Mouse (Mus musculus) myocyte (in vitro differentiated cells): ENCODE results near the gene Dock4. TPM values are rescaled to one million over a fixed set of nuclear protein-coding genes. Genes with fewer than 3 reads are reported as not detected.

Experiments used
- H3K27me3 ChIP-seq: one replicate; pipeline ENCODE4 v1.6.1; 2011; ENCODE audit not compliant: control insufficient read depth, insufficient read depth, insufficient read length
- H3K36me3 ChIP-seq: one replicate; pipeline ENCODE4 v1.6.1; 2011; ENCODE audit not compliant: control insufficient read depth, insufficient read depth
- H3K4me2 ChIP-seq: one replicate; pipeline ENCODE4 v1.6.1; 2011; ENCODE audit warnings: low read depth, control low read depth
- H3K4me3 ChIP-seq: one replicate; pipeline ENCODE4 v1.5.1; 2011; ENCODE audit warnings: mild to moderate bottlenecking, control low read depth, moderate library complexity
- H3K79me2 ChIP-seq: one replicate; pipeline ENCODE4 v1.6.1; 2011; ENCODE audit not compliant: control insufficient read depth, insufficient read depth
- H3ac ChIP-seq: one replicate; pipeline ENCODE4 v1.6.1; 2011; ENCODE audit not compliant: control insufficient read depth, insufficient read length
- CEBPB ChIP-seq: IDR thresholded peaks from 2 replicates; pipeline ENCODE4 v1.6.1; 2011; ENCODE audit warnings: mild to moderate bottlenecking, moderate library complexity; ENCODE audit not compliant: poor library complexity, insufficient read depth, severe bottlenecking
- E2F4 ChIP-seq: IDR thresholded peaks from one replicate; pipeline ENCODE4 v1.6.1; 2011; ENCODE audit warnings: mild to moderate bottlenecking, control low read depth, moderate library complexity; ENCODE audit not compliant: insufficient read depth
- MAX ChIP-seq: IDR thresholded peaks from one replicate; pipeline ENCODE4 v1.6.1; 2011; ENCODE audit warnings: low read depth, mild to moderate bottlenecking, control low read depth
- MYOD1 ChIP-seq, 3 experiments: IDR thresholded peaks; one replicate each; pipeline ENCODE4 v1.6.1; 2011; ENCODE audit warnings: control low read depth in 2 of 3, low read depth in 2 of 3, mild to moderate bottlenecking in 2 of 3, moderate library complexity in 1 of 3; ENCODE audit not compliant: insufficient read length in 2 of 3, control insufficient read depth in 1 of 3
- MYOG ChIP-seq, 3 experiments: IDR thresholded peaks; one replicate each; pipeline ENCODE4 v1.6.1; 2011; ENCODE audit warnings: control low read depth in 2 of 3, low read depth in 2 of 3, mild to moderate bottlenecking in 2 of 3; ENCODE audit not compliant: insufficient read length in 2 of 3, control insufficient read depth in 1 of 3, insufficient read depth in 1 of 3
- POLR2A ChIP-seq: IDR thresholded peaks from one replicate; pipeline ENCODE4 v1.6.1; 2011; ENCODE audit warnings: low read depth, mild to moderate bottlenecking, control low read depth, moderate library complexity; ENCODE audit not compliant: insufficient read length
- POLR2AphosphoS2 ChIP-seq: IDR thresholded peaks from one replicate; pipeline ENCODE4 v1.6.1; 2011; ENCODE audit warnings: low read depth, control low read depth; ENCODE audit not compliant: insufficient read length
- REST ChIP-seq: IDR thresholded peaks from one replicate; pipeline ENCODE4 v1.6.1; 2011; ENCODE audit warnings: mild to moderate bottlenecking, control low read depth, moderate library complexity; ENCODE audit not compliant: insufficient read depth, insufficient read length
- SRF ChIP-seq: IDR thresholded peaks from one replicate; pipeline ENCODE4 v1.6.1; 2011; ENCODE audit warnings: low read depth; ENCODE audit not compliant: control insufficient read depth, insufficient read length
- TCF12 ChIP-seq: IDR thresholded peaks from one replicate; pipeline ENCODE4 v1.6.1; 2011; ENCODE audit warnings: mild to moderate bottlenecking, control low read depth; ENCODE audit not compliant: poor library complexity, insufficient read depth, severe bottlenecking
- TCF3 ChIP-seq: IDR thresholded peaks from one replicate; pipeline ENCODE4 v1.6.1; 2011; ENCODE audit warnings: low read depth, control low read depth; ENCODE audit not compliant: insufficient read length
- USF1 ChIP-seq: IDR thresholded peaks from one replicate; pipeline ENCODE4 v1.6.1; 2011; ENCODE audit warnings: low read depth, mild to moderate bottlenecking, control low read depth, moderate library complexity
- polyA plus RNA-seq: library from polyadenylated mRNA; unstranded; fragments of >200 nt; fragmentation: generic; extraction: Trizol; gene quantifications from one replicate; pipeline ENCODE4 v1.2.1, GENCODE M21; 2012; ENCODE audit warnings: missing spikeins

Gene Dock4
- polyA plus RNA-seq, 1 experiment, result 0.73 TPM

DNA sequence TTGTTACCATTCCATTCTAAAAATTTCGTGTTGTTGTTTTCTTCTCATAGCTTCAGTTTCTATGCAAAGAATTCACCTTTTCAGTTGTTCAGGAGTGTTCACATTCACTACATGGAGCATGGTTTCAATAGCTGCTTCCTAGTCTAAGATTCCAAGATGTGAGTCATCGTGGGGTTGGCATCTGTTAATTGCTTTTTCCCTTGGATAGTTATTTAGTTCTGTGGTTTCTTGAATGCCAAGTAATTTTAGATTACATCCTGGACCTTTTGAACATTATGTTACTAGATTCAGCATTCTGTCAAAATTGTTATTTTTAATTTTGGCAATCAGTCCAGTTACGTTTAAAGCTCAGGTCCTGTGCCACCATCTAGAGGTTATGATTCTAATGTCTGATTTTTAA, 355.7 kb downstream of the Dock4 start:
- no peak overlapping the region for H3ac ChIP-seq
- no peak for TF ChIP-seq TCF12
- no peak for TF ChIP-seq E2F4
- TF ChIP-seq REST, result no peak
- TF ChIP-seq CEBPB, result no peak
- no peak for TF ChIP-seq POLR2AphosphoS2
- no peak for TF ChIP-seq SRF
- no peak for TF ChIP-seq MYOD1 (IDR thresholded peaks at IDR 0.05; ENCODE audit: control insufficient read depth in 1 of 3, insufficient read length in 2 of 3, low read depth in 2 of 3)
- no peak for TF ChIP-seq USF1
- TF ChIP-seq MAX, result no peak
- no peak for TF ChIP-seq MYOG (IDR thresholded peaks at IDR 0.05; ENCODE audit: control insufficient read depth in 1 of 3, insufficient read depth in 1 of 3, insufficient read length in 2 of 3, low read depth in 2 of 3)
- no peak for TF ChIP-seq TCF3
- TF ChIP-seq POLR2A, result no peak
- no peaks in the 10 kb centered on the region for H3K36me3 ChIP-seq
- no peak overlapping the region for H3K4me2 ChIP-seq
- H3K27me3 ChIP-seq, result no peaks in the 10 kb centered on the region
- no peak overlapping the region for H3K4me3 ChIP-seq
- no peaks in the 10 kb centered on the region for H3K79me2 ChIP-seq

DNA sequence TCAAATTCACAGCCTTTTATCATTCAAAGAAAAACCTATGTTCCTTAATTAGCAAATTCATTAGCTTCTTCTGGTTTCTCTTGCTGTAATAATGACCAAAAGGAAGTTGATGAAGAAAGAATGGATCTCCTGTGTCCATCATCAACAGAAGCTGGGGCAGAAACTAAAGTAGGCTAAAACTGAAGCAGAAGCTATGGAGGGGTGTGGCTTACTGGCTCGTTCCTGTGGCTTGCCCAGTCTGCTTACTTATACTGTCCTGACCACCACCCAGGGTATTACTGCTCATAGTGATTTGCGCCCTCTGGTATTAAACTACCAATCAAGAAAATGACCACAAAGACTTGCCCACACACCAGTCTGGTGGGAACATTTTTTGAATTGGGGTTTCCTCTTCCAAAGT, 359.5 kb downstream of the Dock4 start:
- Histone ChIP-seq H3K27me3 (no peaks in the 10 kb centered on the region), H3K4me2 (no peak overlapping the region), H3K4me3 (no peak overlapping the region), H3K36me3 (no peaks in the 10 kb centered on the region), H3K79me2 (no peaks in the 10 kb centered on the region), H3ac (no peak overlapping the region)
- TF ChIP-seq TCF12 (no peak), POLR2A (no peak), POLR2AphosphoS2 (no peak), E2F4 (no peak), MYOG (IDR thresholded peaks at IDR 0.05; ENCODE audit: control insufficient read depth in 1 of 3, insufficient read depth in 1 of 3, insufficient read length in 2 of 3, low read depth in 2 of 3) (no peak), REST (no peak), USF1 (no peak), TCF3 (no peak), CEBPB (no peak), MAX (no peak), MYOD1 (IDR thresholded peaks at IDR 0.05; ENCODE audit: control insufficient read depth in 1 of 3, insufficient read length in 2 of 3, low read depth in 2 of 3) (no peak), SRF (no peak)

GRCm38 (mm10) chr12:40807916-40808315, 362.2 kb downstream of the Dock4 start:
- H3K27me3 ChIP-seq, result no peaks in the 10 kb centered on the region
- H3ac ChIP-seq, result no peak overlapping the region
- H3K4me2 ChIP-seq, result no peak overlapping the region
- no peaks in the 10 kb centered on the region for H3K79me2 ChIP-seq
- no peak overlapping the region for H3K4me3 ChIP-seq
- TF ChIP-seq MYOG (IDR thresholded peaks at IDR 0.05; ENCODE audit: control insufficient read depth in 1 of 3, insufficient read depth in 1 of 3, insufficient read length in 2 of 3, low read depth in 2 of 3) (no peak), CEBPB (no peak), POLR2AphosphoS2 (no peak), TCF3 (no peak), MAX (no peak), REST (no peak), USF1 (no peak), SRF (no peak), POLR2A (no peak), TCF12 (no peak), E2F4 (no peak)
- H3K36me3 ChIP-seq, result no peaks in the 10 kb centered on the region

DNA sequence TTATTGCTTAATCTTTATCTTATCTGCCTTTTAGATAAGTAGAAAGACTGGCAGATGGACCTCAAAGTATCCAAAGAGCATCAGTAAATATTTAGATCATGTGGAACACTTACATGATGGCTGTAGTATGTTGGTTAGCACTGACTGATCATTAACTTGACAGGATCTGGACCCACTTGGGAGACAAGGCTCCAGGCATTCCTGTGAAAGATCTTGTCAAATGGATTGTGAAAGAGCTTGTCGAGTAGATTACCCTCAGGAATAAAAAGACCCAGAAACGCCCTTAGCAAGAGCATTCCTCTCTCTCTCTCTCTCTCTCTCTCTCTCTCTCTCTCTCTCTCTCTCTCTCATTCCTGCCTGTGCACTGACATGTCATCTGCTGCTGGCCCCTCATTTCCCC, 367.7 kb downstream of the Dock4 start:
- Histone ChIP-seq H3ac (no peak overlapping the region), H3K4me3 (no peak overlapping the region), H3K4me2 (no peak overlapping the region), H3K79me2 (no peaks in the 10 kb centered on the region), H3K36me3 (no peaks in the 10 kb centered on the region), H3K27me3 (no peaks in the 10 kb centered on the region)
- TF ChIP-seq MAX, result no peak

DNA sequence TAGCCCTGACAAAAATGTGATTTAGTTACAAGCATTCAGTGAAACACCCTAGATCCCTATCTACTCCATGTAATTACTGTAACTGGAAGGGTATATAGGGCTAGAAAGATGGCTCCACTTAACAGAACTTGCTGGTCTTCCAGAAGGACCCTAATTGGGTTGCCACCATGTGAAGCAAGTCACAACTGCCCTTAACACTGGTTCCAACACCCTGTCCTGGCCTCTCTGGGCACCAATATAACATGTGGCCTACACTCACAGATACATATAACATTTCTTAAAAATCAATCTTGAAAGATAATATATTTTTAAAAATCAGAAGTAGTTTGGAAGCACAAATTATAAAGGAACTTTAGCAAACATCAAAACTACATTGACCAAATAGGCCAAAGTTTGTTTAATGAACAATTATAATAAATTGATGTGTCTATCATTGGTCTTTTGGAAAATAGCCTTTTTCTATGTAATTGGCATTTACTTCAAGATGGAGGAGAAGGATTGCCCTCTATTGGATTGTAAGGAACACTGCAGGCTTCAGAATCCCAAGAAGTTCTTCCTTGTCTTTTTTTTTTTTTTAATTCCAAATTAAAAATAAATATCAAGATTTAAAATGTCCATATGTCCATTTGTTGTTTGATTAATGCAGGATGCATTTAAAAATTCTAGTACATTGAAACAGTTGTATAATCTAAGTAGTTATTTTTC, 369.1 kb downstream of the Dock4 start:
- no peaks in the 10 kb centered on the region for H3K27me3 ChIP-seq
- no peak overlapping the region for H3ac ChIP-seq
- no peaks in the 10 kb centered on the region for H3K79me2 ChIP-seq
- TF ChIP-seq SRF (no peak), POLR2AphosphoS2 (no peak), USF1 (no peak), MYOD1 (IDR thresholded peaks at IDR 0.05; ENCODE audit: control insufficient read depth in 1 of 3, insufficient read length in 2 of 3, low read depth in 2 of 3) (no peak), MYOG (IDR thresholded peaks at IDR 0.05; ENCODE audit: control insufficient read depth in 1 of 3, insufficient read depth in 1 of 3, insufficient read length in 2 of 3, low read depth in 2 of 3) (no peak), TCF3 (no peak), MAX (no peak), POLR2A (no peak), E2F4 (no peak)
- H3K4me2 ChIP-seq, result no peak overlapping the region
- H3K4me3 ChIP-seq, result no peak overlapping the region
- H3K36me3 ChIP-seq, result no peaks in the 10 kb centered on the region
